Mouse (Mus musculus): ENCODE measurements around the gene Ddx21. TPM values are rescaled to one million over a fixed set of nuclear protein-coding genes. Genes with fewer than 3 reads are reported as not detected.

Ddx21 gene
- total and polyA plus RNA-seq, 3 experiments, result 114 to 327 (median 145) TPM

- Histone ChIP-seq H3K36me3 (replicated peaks in 1 of 2; ENCODE audit: control insufficient read depth in 1 of 2, insufficient read depth in 1 of 2, low read length in 1 of 2) (peaks cover 5 to 10% of the 10 kb centered on the region in 2 experiments), H3K9me3 (replicated peaks; ENCODE audit: low read length) (no peaks in the 10 kb centered on the region), H3K27ac (ENCODE audit: insufficient read depth, low read depth) (peak overlapping the region; percentile 100), H3K9ac (ENCODE audit: insufficient read depth, low read depth) (peak overlapping the region; percentile 49), H3K4me2 (ENCODE audit: insufficient read depth, low read depth, poor library complexity, severe bottlenecking) (peak overlapping the region; percentile 96), H3K79me2 (replicated peaks; ENCODE audit: control insufficient read depth, extremely low read depth, insufficient read depth, poor library complexity, severe bottlenecking) (no peaks in the 10 kb centered on the region), H3K4me3 (replicated peaks in 1 of 3; ENCODE audit: low read depth in 2 of 3, low read length in 2 of 3, poor library complexity in 1 of 3) (no peak overlapping the region), H3K27me3 (replicated peaks) (no peaks in the 10 kb centered on the region), H3K4me1 (ENCODE audit: control insufficient read depth in 1 of 2, insufficient read depth in 2 of 2) (peaks cover 10 to 61% of the 10 kb centered on the region in 2 experiments)
- in situ Hi-C loops (cut with MboI; ENCODE audit: low pct_ligation_motif_present, low pct_unique_long_range_greater_than_20kb, low sequenced_read_pairs), result loop anchor here (5.0 kb wide), 1 partner anchor 37 kb away; no protein-coding TSS in a partner anchor
- peak; percentile 91 for DNase-seq (ENCODE audit: extremely low read depth)
- dilution Hi-C loops (cut with MboI; ENCODE audit: extremely low pct_ligation_motif_present, extremely low pct_unique_long_range_greater_than_20kb, low sequenced_read_pairs), result no loop called here
- TF ChIP-seq SMC3 (IDR thresholded peaks at IDR 0.05; ENCODE audit: low read depth, low read length) (peak; percentile 95), ZKSCAN1 (IDR thresholded peaks at IDR 0.05; ENCODE audit: borderline replicate concordance, low read depth, low read length) (no peak), PAX5 (IDR thresholded peaks at IDR 0.05; ENCODE audit: low read length) (no peak), MAZ (IDR thresholded peaks at IDR 0.05; ENCODE audit: low read depth, low read length) (peak; percentile 88), SIN3A (IDR thresholded peaks at IDR 0.05; ENCODE audit: low read length) (peak; percentile 93), EP300 (IDR thresholded peaks at IDR 0.05; ENCODE audit: low read length) (peak; percentile 91), ZNF384 (IDR thresholded peaks at IDR 0.05; ENCODE audit: low read depth, low read length) (peak; percentile 66; the same call in 1 of the 2 replicates), CTCF (conservative IDR thresholded peaks at IDR 0.05 in 1 of 2, IDR thresholded peaks at IDR 0.05 in 1 of 2; ENCODE audit: low read depth in 2 of 2, low read length in 2 of 2) (peak in 1 of 2 experiments; percentile 88; a peak in 3 of 4 replicates), CHD1 (IDR thresholded peaks at IDR 0.05; ENCODE audit: low read depth, low read length) (peak; percentile 19; the same call in 1 of the 2 replicates), HCFC1 (IDR thresholded peaks at IDR 0.05; ENCODE audit: low read depth, low read length) (no peak), MAX (IDR thresholded peaks at IDR 0.05; ENCODE audit: low read length) (peak; percentile 77), ELF1 (IDR thresholded peaks at IDR 0.05; ENCODE audit: low read depth, low read length) (peak; percentile 61; the same call in 1 of the 2 replicates), BHLHE40 (IDR thresholded peaks at IDR 0.05; ENCODE audit: low read depth, low read length) (peak; percentile 83), MXI1 (IDR thresholded peaks at IDR 0.05; ENCODE audit: low read depth, low read length) (peak; percentile 68), USF1 (IDR thresholded peaks at IDR 0.05; ENCODE audit: low read depth, low read length) (no peak), JUND (conservative IDR thresholded peaks at IDR 0.05; ENCODE audit: low read depth, low read length) (peak; percentile 68), RAD21 (IDR thresholded peaks at IDR 0.05; ENCODE audit: low read depth, low read length) (peak; percentile 94), KAT2A (IDR thresholded peaks at IDR 0.05; ENCODE audit: insufficient replicate concordance, low read length) (0 out of 2 replicates have a peak, but pooled peaks have one; percentile 26), IRF4 (IDR thresholded peaks at IDR 0.05; ENCODE audit: low read depth, low read length) (peak; percentile 91), TBP (conservative IDR thresholded peaks at IDR 0.05; ENCODE audit: low read depth, low read length) (0 out of 2 replicates have a peak, but pooled peaks have one; percentile 22), ZMIZ1 (IDR thresholded peaks at IDR 0.05; ENCODE audit: low read depth, low read length) (no peak), RCOR1 (conservative IDR thresholded peaks at IDR 0.05; ENCODE audit: low read depth, low read length) (peak; percentile 85; the same call in 1 of the 2 replicates), MYC (IDR thresholded peaks at IDR 0.05; ENCODE audit: low read depth, low read length) (peak; percentile 81), GABPA (IDR thresholded peaks at IDR 0.05; ENCODE audit: insufficient replicate concordance, low read depth, low read length) (no peak), E2F4 (IDR thresholded peaks at IDR 0.05; ENCODE audit: insufficient replicate concordance, low read depth, low read length) (0 out of 2 replicates have a peak, but pooled peaks have one; percentile 12), TCF12 (IDR thresholded peaks at IDR 0.05; ENCODE audit: low read depth, low read length) (peak; percentile 83), POLR2AphosphoS2 (IDR thresholded peaks at IDR 0.05; ENCODE audit: low read depth, low read length) (no peak), ZC3H11A (IDR thresholded peaks at IDR 0.05; ENCODE audit: low read depth, low read length) (no peak; the same call in 1 of the 2 replicates), MAFK (IDR thresholded peaks at IDR 0.05; ENCODE audit: insufficient replicate concordance, low read length) (peak; percentile 86), MEF2A (IDR thresholded peaks at IDR 0.05; ENCODE audit: borderline replicate concordance, low read depth, low read length) (peak; percentile 99), POLR2A (IDR thresholded peaks at IDR 0.05; ENCODE audit: low read depth, low read length) (peak; percentile 25; the same call in 1 of the 2 replicates), JUN (IDR thresholded peaks at IDR 0.05; ENCODE audit: insufficient read depth, low read depth, low read length) (peak; percentile 56), USF2 (conservative IDR thresholded peaks at IDR 0.05; ENCODE audit: low read depth, low read length) (no peak), ETS1 (conservative IDR thresholded peaks at IDR 0.05; ENCODE audit: low read depth, low read length) (peak; percentile 96), CHD2 (IDR thresholded peaks at IDR 0.05; ENCODE audit: low read length) (peak; percentile 80), NRF1 (IDR thresholded peaks at IDR 0.05; ENCODE audit: low read depth, low read length) (peak; percentile 25; the same call in 1 of the 2 replicates), NELFE (IDR thresholded peaks at IDR 0.05; ENCODE audit: low read depth, low read length) (peak; percentile 60; the same call in 1 of the 2 replicates), UBTF (IDR thresholded peaks at IDR 0.05; ENCODE audit: low read depth, low read length) (no peak)
Measured at GRCm38 (mm10) chr10:62544316-62544715, 57.8 kb downstream of the Ddx21 start.
